Mouse (Mus musculus) midbrain, postnatal 0 days (tissue): ENCODE measurements around the gene Tiam2. TPM values are rescaled to one million over a fixed set of nuclear protein-coding genes. Genes with fewer than 3 reads are reported as not detected.

ENCODE experiments used
- ATAC-seq: fragments of 200-750 bp; cut with Nextera tagmentation; 2 replicates; pipeline ENCODE4 v1.8.0; 2017; ENCODE audit warnings: moderate number of reproducible peaks, mild to moderate bottlenecking, moderate TSS enrichment, moderate library complexity; ENCODE audit not compliant: low FRiP score
- DNase-seq: peaks from one replicate; pipeline ENCODE4 v3.0.0-alpha.2; 2015; ENCODE audit warnings: low spot score
- H3K27ac ChIP-seq: fragments of 300-500 bp; sonication (generic); 2 replicates; pipeline ENCODE4 v1.5.1; 2014; ENCODE audit warnings: low read depth, mild to moderate bottlenecking, low read length, mixed read lengths
- H3K27me3 ChIP-seq: fragments of 300-500 bp; sonication (generic); 2 replicates; pipeline ENCODE4 v1.6.1; 2014; ENCODE audit warnings: low read length, control low read depth, mixed read lengths; ENCODE audit not compliant: insufficient read depth
- H3K36me3 ChIP-seq: fragments of 300-500 bp; sonication (generic); 2 replicates; pipeline ENCODE4 v1.6.1; 2014; ENCODE audit warnings: low read length, control low read depth, mixed read lengths; ENCODE audit not compliant: insufficient read depth
- H3K4me1 ChIP-seq: fragments of 300-500 bp; sonication (generic); 2 replicates; pipeline ENCODE4 v1.6.1; 2014; ENCODE audit warnings: mild to moderate bottlenecking, control low read depth, antibody characterized with exemption, low read length, mixed read lengths; ENCODE audit not compliant: insufficient read depth
- H3K4me2 ChIP-seq: fragments of 300-500 bp; sonication (generic); 2 replicates; pipeline ENCODE4 v1.6.1; 2014; ENCODE audit warnings: low read depth, mild to moderate bottlenecking, low read length, mixed read lengths; ENCODE audit not compliant: poor library complexity, severe bottlenecking
- H3K4me3 ChIP-seq: fragments of 300-500 bp; sonication (generic); 2 replicates; pipeline ENCODE4 v1.5.1; 2014; ENCODE audit warnings: low read depth, mild to moderate bottlenecking, low read length, moderate library complexity
- H3K9ac ChIP-seq: fragments of 300-500 bp; sonication (generic); replicated peaks from 2 replicates; pipeline ENCODE4 v1.6.1; 2014; ENCODE audit warnings: mild to moderate bottlenecking, low read length, moderate library complexity, mixed read lengths; ENCODE audit not compliant: poor library complexity, severe bottlenecking
- H3K9me3 ChIP-seq: fragments of 300-500 bp; sonication (generic); 2 replicates; pipeline ENCODE4 v1.6.1; 2016; ENCODE audit warnings: low read length, control low read depth
- CTCF ChIP-seq: IDR thresholded peaks from 2 replicates; pipeline ENCODE4 v1.5.1; 2016; ENCODE audit warnings: antibody characterized with exemption, mild to moderate bottlenecking
- WGBS: fragments of 180-500 bp; shearing (Covaris S2); extraction: QIAGEN DNeasy Blood & Tissue Kit; methylation state at CpG from one replicate; pipeline ENCODE4 v1.1.7; 2014; 5-methylcytosine and 5-hydroxymethylcytosine counted together
- polyA plus RNA-seq: library from polyadenylated mRNA; unstranded; fragments of >200 nt; fragmentation: Nextera tagmentation; extraction: Ambion mirVana; gene quantifications from 2 replicates; pipeline ENCODE4 v1.2.1, GENCODE M21; 2015
- total RNA-seq: library from RNA; depleted of rRNA; stranded (reverse); fragments of >200 nt; gene quantifications from 2 replicates; pipeline ENCODE4 v1.2.3, GENCODE M21; 2014

Gene Tiam2
- total and polyA plus RNA-seq, 2 experiments from 2014 or later: 1.7 to 6.9 TPM

DNA sequence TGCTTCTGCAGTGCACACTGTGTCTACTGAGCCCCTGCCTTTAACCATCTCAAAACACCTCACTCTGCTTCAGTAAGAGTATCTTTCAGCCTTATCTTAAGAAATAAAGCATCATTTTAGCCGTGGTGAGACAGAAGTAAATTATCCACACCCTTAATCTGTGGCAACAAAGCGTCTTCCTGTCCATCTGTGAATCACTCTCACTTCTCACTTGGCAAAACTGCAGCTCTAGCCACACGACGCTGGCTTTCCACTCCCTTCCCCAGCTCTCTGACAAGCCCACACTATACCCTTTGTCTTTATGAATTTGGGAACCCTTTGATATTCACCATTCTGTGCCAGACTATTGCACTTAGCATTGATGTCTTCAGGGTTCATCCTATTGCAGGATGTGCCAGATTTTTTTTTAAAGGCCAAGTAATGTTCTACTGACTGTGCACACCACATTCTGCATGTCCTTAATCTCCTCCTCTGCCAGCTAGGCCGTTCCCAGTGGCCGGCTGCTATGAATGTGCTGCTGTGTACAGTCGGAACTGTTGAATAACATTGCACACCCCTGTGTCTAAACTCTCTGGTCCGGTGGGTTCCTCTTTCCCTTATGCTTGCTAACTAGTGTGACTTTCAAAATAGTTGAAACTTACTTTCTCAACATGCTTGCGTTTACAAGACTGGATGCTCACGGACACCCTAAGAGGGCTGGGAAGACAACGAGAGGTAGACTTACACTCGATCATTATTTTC is 126.4 kb downstream of the Tiam2 start:
- DNase-seq: no peak
- Histone ChIP-seq H3K4me3 (no peak overlapping the region), H3K27ac (no peak overlapping the region), H3K4me2 (no peak overlapping the region), H3K9me3 (no peaks in the 10 kb centered on the region), H3K9ac (no peak overlapping the region), H3K36me3 (no peaks in the 10 kb centered on the region), H3K4me1 (no peaks in the 10 kb centered on the region), H3K27me3 (no peaks in the 10 kb centered on the region)
- TF ChIP-seq CTCF: no peak
- no peak for ATAC-seq
- 80% methylated on average over 12 of the region's 12 CpGs for WGBS

DNA sequence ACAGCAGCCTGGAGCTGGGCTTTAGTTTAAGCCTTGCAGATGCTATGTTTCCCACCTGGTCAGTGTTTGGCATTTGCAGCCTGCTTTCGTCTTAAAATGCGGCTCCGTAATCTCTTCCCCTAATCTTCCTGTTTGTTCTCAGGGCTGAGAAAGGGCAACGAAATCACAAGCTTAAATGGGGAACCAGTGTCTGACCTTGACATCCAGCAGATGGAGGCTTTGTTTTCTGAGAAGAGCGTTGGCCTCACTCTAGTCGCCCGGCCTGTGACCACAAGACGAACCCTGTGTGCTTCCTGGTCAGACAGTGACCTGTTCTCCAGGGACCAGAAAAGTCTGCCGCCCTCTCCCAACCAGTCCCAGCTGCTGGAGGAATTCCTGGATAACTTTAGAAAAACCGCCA is 127.6 kb downstream of the Tiam2 start:
- no peak for TF ChIP-seq CTCF
- Histone ChIP-seq H3K36me3 (no peaks in the 10 kb centered on the region), H3K27ac (no peak overlapping the region), H3K27me3 (no peaks in the 10 kb centered on the region), H3K4me2 (no peak overlapping the region), H3K9ac (no peak overlapping the region), H3K4me1 (no peaks in the 10 kb centered on the region), H3K9me3 (no peaks in the 10 kb centered on the region), H3K4me3 (no peak overlapping the region)
- DNase-seq: no peak
- no peak for ATAC-seq
- WGBS: 40% methylated on average over 10 of the region's 10 CpGs

DNA sequence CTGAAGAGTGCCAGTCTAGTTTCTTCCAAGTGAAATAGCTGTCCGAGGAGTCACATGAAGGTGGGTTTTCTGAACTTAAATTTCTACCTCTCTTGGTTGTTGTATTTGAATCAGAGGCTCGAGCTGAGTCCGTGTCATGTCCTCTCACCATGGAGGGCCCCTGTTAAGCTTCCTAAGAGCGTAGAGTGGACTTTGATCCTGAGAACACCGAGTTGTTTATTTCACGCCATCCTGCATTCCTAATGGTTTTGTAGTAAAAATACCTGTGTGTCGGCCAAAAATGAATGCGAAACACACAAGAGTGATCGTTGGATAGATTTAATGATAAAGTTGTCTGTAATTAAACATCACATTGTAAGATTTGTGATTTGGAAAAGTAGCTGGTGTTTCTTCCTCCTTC is 128.5 kb downstream of the Tiam2 start:
- no peak overlapping the region for H3K27ac ChIP-seq
- no peaks in the 10 kb centered on the region for H3K4me1 ChIP-seq
- DNase-seq (no peak), ATAC-seq (no peak)
- no peak overlapping the region for H3K4me3 ChIP-seq
- no peak overlapping the region for H3K4me2 ChIP-seq
- H3K9me3 ChIP-seq: no peaks in the 10 kb centered on the region
- no peak for TF ChIP-seq CTCF
- WGBS: 90% methylated on average over 9 of the region's 9 CpGs
- H3K36me3 ChIP-seq: no peaks in the 10 kb centered on the region
- H3K27me3 ChIP-seq: no peaks in the 10 kb centered on the region
- H3K9ac ChIP-seq: no peak overlapping the region

DNA sequence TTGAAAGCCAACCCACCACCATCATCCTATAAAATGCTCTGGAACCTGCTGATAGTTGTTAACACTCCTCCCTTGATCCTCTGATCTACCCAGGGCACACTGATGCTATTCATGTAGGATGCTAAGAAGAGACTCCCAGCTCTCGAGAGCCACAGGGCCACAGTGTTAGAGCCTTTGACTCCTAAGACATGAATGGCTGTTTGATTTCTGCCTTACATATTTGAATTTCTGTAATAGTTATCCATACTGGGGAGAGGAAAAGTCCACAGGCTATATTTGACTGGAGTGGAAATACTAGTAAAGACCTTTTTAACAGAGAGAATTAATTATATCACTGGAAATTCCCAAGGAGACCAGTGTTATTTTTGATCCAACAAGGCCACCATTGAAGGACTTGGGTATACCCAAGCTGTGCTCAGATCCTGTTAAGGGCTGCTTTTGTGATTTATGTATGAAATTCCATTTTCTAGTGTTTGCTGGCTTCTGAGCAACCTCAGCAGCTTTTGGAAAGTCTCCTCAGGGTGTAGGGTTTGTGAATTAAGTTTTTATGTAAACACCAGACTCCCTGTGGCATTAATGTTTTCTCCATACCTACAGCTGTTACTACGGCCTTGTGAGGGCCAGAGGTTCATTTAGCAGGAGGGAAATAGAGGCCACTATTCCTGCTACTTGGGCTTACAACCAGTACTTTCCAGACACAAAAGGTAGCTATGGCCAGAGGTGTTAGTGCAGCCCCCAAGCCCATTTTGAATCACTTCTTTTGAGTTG is 131.7 kb downstream of the Tiam2 start:
- no peak for TF ChIP-seq CTCF
- no peak overlapping the region for H3K9ac ChIP-seq
- H3K9me3 ChIP-seq: no peaks in the 10 kb centered on the region
- no peak for ATAC-seq
- no peaks in the 10 kb centered on the region for H3K36me3 ChIP-seq
- no peaks in the 10 kb centered on the region for H3K4me1 ChIP-seq
- no peak for DNase-seq
- H3K27ac ChIP-seq: no peak overlapping the region
- no peaks in the 10 kb centered on the region for H3K27me3 ChIP-seq
- no peak overlapping the region for H3K4me2 ChIP-seq
- H3K4me3 ChIP-seq: no peak overlapping the region
- 62% methylated on average over 2 of the region's 2 CpGs for WGBS

DNA sequence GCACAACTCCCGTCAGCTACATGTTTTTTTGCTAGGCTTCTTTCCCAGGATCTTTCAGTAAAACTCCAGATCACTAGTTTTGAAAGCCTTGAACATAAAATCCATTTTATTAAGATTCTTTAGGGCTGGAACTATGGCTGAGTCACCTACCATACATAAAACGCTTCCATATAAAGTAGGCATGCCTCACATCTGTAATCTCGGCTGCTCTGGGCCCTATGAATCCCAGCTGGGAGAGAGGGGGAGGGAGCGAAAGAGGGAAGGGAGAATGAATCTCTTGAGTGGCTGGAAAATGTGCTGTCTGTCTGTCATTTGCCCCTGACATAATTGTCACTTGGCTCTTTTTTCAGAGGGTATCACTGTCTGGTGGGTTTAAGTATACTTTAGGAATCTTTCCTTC is 139.5 kb downstream of the Tiam2 start:
- no peak for DNase-seq
- Histone ChIP-seq H3K4me1 (no peaks in the 10 kb centered on the region), H3K27ac (no peak overlapping the region), H3K4me3 (no peak overlapping the region), H3K27me3 (no peaks in the 10 kb centered on the region), H3K36me3 (no peaks in the 10 kb centered on the region), H3K9ac (no peak overlapping the region), H3K4me2 (no peak overlapping the region), H3K9me3 (no peaks in the 10 kb centered on the region)
- 81% methylated on average over 4 of the region's 4 CpGs for WGBS
- TF ChIP-seq CTCF: no peak
- no peak for ATAC-seq

DNA sequence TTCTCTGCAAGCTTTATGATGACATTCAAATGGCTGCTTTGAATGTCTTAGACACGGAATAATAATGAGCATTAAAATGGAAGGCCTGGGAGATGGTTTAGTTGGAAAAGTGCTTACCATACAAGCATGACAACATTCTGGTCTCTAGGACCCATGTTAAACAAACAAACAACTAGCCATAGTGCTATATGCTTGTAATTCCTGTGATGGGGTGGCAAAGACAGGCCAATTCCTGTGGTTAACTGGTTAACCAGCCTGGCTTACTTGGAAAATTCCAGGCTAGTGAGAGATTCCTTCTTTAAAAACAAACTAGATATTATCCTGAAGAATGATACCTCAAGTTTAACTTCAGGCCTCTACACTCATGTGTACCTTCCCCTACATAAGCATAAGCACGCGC is 140.3 kb downstream of the Tiam2 start:
- no peak for ATAC-seq
- WGBS: 94% methylated on average over 3 of the region's 3 CpGs

More for the DNA sequence above, 140.3 kb downstream of the Tiam2 start:
- no peak overlapping the region for H3K4me3 ChIP-seq
- H3K9me3 ChIP-seq: no peaks in the 10 kb centered on the region
- H3K9ac ChIP-seq: no peak overlapping the region
- no peak for TF ChIP-seq CTCF
- H3K4me1 ChIP-seq: no peaks in the 10 kb centered on the region
- no peak for DNase-seq
- no peak overlapping the region for H3K4me2 ChIP-seq
- no peaks in the 10 kb centered on the region for H3K36me3 ChIP-seq
- H3K27ac ChIP-seq: no peak overlapping the region
- H3K27me3 ChIP-seq: no peaks in the 10 kb centered on the region
